ENCODE assay signal across 25 mouse cellular contexts in the genomic region with DNA sequence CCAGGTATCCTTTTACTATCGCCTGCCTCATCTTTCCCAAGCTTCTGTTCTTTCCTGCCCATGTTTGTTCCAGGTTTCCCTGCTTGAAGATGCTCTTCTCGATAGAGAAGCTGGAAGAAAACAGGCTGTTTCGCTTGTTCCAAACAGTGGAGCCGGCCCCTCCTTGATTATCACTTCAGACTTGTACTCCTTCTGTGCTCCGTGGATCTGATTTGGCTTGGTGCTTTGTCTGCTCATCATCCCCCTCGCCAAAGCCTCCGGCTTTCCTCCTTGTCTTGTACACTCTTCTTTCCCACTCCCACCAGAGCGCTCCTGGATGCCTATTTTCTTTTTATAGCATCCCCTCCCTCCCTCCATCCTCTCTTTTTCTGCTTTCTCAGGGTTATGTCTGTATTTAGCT.
A peak's percentile ranks its signal among the peaks of the same experiment; 100 is the strongest.
DNase-seq lines count a peak whose midpoint lies in the region; ATAC-seq and TF ChIP-seq lines count a peak whose summit lies in the region.
"Had no signal": no experiment of that assay in that cellular context is flagged by ENCODE, and none has a peak within 500 bp of the region (broad histone marks: within the 10 kb centered on the region; RNA-seq: fewer than 3 reads in every experiment).

No protein-coding gene starts in this region.

- DNase-seq in heart, adult 11 months: peak; percentile 71
- DNase-seq in heart, adult 8-10 months (ENCODE audit: low spot score): no peak
- DNase-seq in midbrain, embryonic 11.5 days (ENCODE audit: low spot score, missing footprints): peak; percentile 35
- no peak for DNase-seq in urinary bladder, postnatal 25 days (ENCODE audit: low spot score)
- DNase-seq: adrenal gland, adult 2 months; adrenal gland, postnatal 14 days; cerebellum, adult 18-20 months; cerebellum, adult 9-11 months; cerebellum, postnatal 25 days; forebrain, postnatal 0 days; gastrocnemius, postnatal 14 days; heart, adult 18-20 months; heart, postnatal 14 days; heart, postnatal 4 days had no signal

- 95% methylated on average over 8 of the region's 8 CpGs for WGBS in midbrain, embryonic 11.5 days
- 87% methylated on average over 8 of the region's 8 CpGs for WGBS in midbrain, embryonic 16.5 days
- WGBS in olfactory bulb, adult 2 months: 35% methylated on average over 8 of the region's 8 CpGs

- H3K4me3 ChIP-seq in midbrain, embryonic 11.5 days (ENCODE audit: low read depth, low read length): no peak overlapping the region
- H3K4me3 ChIP-seq in midbrain, embryonic 16.5 days (ENCODE audit: low read depth, low read length): no peak overlapping the region
- H3K4me3 ChIP-seq in olfactory bulb, adult 2 months (ENCODE audit: insufficient read depth, low read depth, low read length): no peak overlapping the region
- H3K4me3 ChIP-seq: embryonic facial prominence, embryonic 12.5 days; embryonic facial prominence, embryonic 15.5 days; heart, embryonic 10.5 days; heart, embryonic 13.5 days had no signal

- H3K36me3 ChIP-seq in midbrain, embryonic 11.5 days (ENCODE audit: control insufficient read depth, insufficient read depth, low read length): no peaks in the 10 kb centered on the region; the same call in 1 of the 2 replicates
- peaks cover 6% of the 10 kb centered on the region for H3K36me3 ChIP-seq in midbrain, embryonic 16.5 days (ENCODE audit: control insufficient read depth, insufficient read depth, low read length)

- H3K4me1 ChIP-seq in midbrain, embryonic 11.5 days (ENCODE audit: control insufficient read depth, insufficient read depth, low read length): no peaks in the 10 kb centered on the region
- no peaks in the 10 kb centered on the region for H3K4me1 ChIP-seq in midbrain, embryonic 16.5 days (ENCODE audit: control insufficient read depth, insufficient read depth, low read length)
- peaks cover 14% of the 10 kb centered on the region for H3K4me1 ChIP-seq in olfactory bulb, adult 2 months (ENCODE audit: control insufficient read depth, insufficient read depth, low read length)
- H3K4me1 ChIP-seq: embryonic facial prominence, embryonic 12.5 days; embryonic facial prominence, embryonic 15.5 days; heart, embryonic 10.5 days; heart, embryonic 13.5 days had no signal

- ATAC-seq in midbrain, embryonic 11.5 days (ENCODE audit: low FRiP score): no peak
- ATAC-seq in midbrain, embryonic 16.5 days: no peak
- ATAC-seq: CD4-positive, CD25-positive, alpha-beta regulatory T cell, adult 4 months; forebrain, embryonic 14.5 days; forebrain, postnatal 0 days; hindbrain, postnatal 0 days; inflammation-experienced regulatory T-cells, adult 6 months had no signal

- no peak overlapping the region for H3K4me2 ChIP-seq in midbrain, embryonic 11.5 days
- H3K4me2 ChIP-seq in midbrain, embryonic 16.5 days (ENCODE audit: low read length): no peak overlapping the region
- H3K4me2 ChIP-seq: embryonic facial prominence, embryonic 12.5 days; embryonic facial prominence, embryonic 15.5 days; heart, embryonic 13.5 days; hindbrain, embryonic 14.5 days had no signal

- no peaks in the 10 kb centered on the region for H3K9me3 ChIP-seq in midbrain, embryonic 11.5 days (ENCODE audit: control insufficient read depth, low read length)
- H3K9me3 ChIP-seq in midbrain, embryonic 16.5 days (replicated peaks; ENCODE audit: control insufficient read depth, low read length, poor library complexity, severe bottlenecking): no peaks in the 10 kb centered on the region
- H3K9me3 ChIP-seq: embryonic facial prominence, embryonic 12.5 days; embryonic facial prominence, embryonic 15.5 days; heart, embryonic 10.5 days; heart, embryonic 13.5 days had no signal

- no peak overlapping the region for H3K9ac ChIP-seq in midbrain, embryonic 11.5 days (ENCODE audit: low read length)
- no peak overlapping the region for H3K9ac ChIP-seq in midbrain, embryonic 16.5 days (ENCODE audit: low read depth, low read length)
- H3K9ac ChIP-seq: embryonic facial prominence, embryonic 12.5 days; embryonic facial prominence, embryonic 15.5 days; forebrain, postnatal 0 days; heart, embryonic 13.5 days; hindbrain, embryonic 14.5 days had no signal

- no peak for TF ChIP-seq POLR2A in olfactory bulb, adult 2 months (IDR thresholded peaks at IDR 0.05; ENCODE audit: insufficient read depth, low read depth, low read length)

- H3K27me3 ChIP-seq in midbrain, embryonic 11.5 days (ENCODE audit: control insufficient read depth, insufficient read depth, low read length): no peaks in the 10 kb centered on the region
- H3K27me3 ChIP-seq in midbrain, embryonic 16.5 days (ENCODE audit: control insufficient read depth, insufficient read depth, low read depth, low read length): no peaks in the 10 kb centered on the region
- H3K27me3 ChIP-seq: embryonic facial prominence, embryonic 12.5 days; embryonic facial prominence, embryonic 15.5 days; heart, embryonic 13.5 days had no signal

- H3K27ac ChIP-seq in midbrain, embryonic 11.5 days (ENCODE audit: low read depth, low read length): no peak overlapping the region
- no peak overlapping the region for H3K27ac ChIP-seq in midbrain, embryonic 16.5 days (ENCODE audit: low read length)
- H3K27ac ChIP-seq in olfactory bulb, adult 2 months (ENCODE audit: insufficient read depth, low read depth, low read length): 0 out of 2 replicates have a peak overlapping the region, but pooled peaks have one; percentile 31
- H3K27ac ChIP-seq: embryonic facial prominence, embryonic 12.5 days; embryonic facial prominence, embryonic 15.5 days; heart, embryonic 10.5 days; heart, embryonic 13.5 days; hindbrain, embryonic 14.5 days; hindbrain, postnatal 0 days had no signal

- no peak for TF ChIP-seq CTCF in olfactory bulb, adult 2 months (IDR thresholded peaks at IDR 0.05; ENCODE audit: insufficient read depth, low read depth, low read length)

Comparison
In these comparisons a context has a peak if more than half of its experiments do, and no peak if none do; other contexts are left out.
1. DNase-seq: peak in heart, adult 11 months (single experiment) and midbrain, embryonic 11.5 days (single experiment); none in heart, adult 8-10 months (single experiment) and urinary bladder, postnatal 25 days (single experiment).